ENCODE assay signal across 9 mouse cellular contexts in the genomic region with DNA sequence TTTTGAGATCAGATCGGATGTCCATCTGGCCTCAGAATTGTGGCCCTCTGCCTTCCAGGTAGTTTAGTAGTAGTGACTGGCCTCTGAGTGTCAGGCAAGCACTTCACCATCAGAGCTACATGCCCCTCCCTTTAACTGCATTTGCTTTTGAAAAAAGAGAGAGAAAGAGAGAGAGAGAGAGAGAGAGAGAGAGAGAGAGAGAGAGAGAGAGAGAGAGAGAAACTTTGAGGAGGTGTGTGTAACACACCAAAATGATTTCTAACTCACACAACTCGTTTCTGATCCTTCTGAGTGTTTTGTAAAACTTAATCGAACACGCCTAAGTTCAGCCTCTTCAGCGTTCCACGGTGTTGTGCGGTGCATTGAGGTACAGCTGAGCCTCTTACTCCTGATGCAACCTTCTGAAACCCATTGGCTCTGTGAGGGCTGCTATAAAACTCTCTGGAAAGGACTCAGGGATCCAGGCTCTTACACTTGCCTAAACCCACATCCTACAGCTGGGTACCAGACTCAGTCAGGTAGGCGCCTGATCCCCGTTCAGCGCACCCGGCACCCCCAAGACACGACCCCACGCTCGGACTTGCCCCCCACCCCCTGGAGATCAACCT. TPM values are rescaled to one million over a fixed set of nuclear protein-coding genes. Genes with fewer than 3 reads are reported as not detected.
DNase-seq lines count a peak whose midpoint lies in the region; ATAC-seq lines count a peak whose summit lies in the region.
"Had no signal": no experiment of that assay in that cellular context is flagged by ENCODE, and none has a peak within 500 bp of the region (broad histone marks: within the 10 kb centered on the region; RNA-seq: fewer than 3 reads in every experiment).

No protein-coding gene starts in this region.

- intact Hi-C loops in heart, postnatal 36 days (cut with DNase I) = no loop called here

- H3K4me3 ChIP-seq in heart, embryonic 11.5 days (ENCODE audit: low read depth, low read length) = peak overlapping the region; percentile 39
- H3K4me3 ChIP-seq in hindbrain, embryonic 13.5 days = peak overlapping the region; percentile 20; the same call in 1 of the 2 replicates
- peak overlapping the region; percentile 9; the same call in 1 of the 2 replicates for H3K4me3 ChIP-seq in midbrain, embryonic 15.5 days
- H3K4me3 ChIP-seq: heart, adult 2 months had no signal

- no peaks in the 10 kb centered on the region for H3K36me3 ChIP-seq in heart, embryonic 11.5 days (ENCODE audit: control insufficient read depth, insufficient read depth, low read length)
- no peaks in the 10 kb centered on the region for H3K36me3 ChIP-seq in hindbrain, embryonic 13.5 days
- no peaks in the 10 kb centered on the region for H3K36me3 ChIP-seq in midbrain, embryonic 15.5 days (replicated peaks)

- H3K27ac ChIP-seq in heart, embryonic 11.5 days (ENCODE audit: low read depth, low read length) = no peak overlapping the region
- no peak overlapping the region for H3K27ac ChIP-seq in hindbrain, embryonic 13.5 days
- H3K27ac ChIP-seq in midbrain, embryonic 15.5 days = no peak overlapping the region
- H3K27ac ChIP-seq: heart, adult 2 months had no signal

- peaks cover 53% of the 10 kb centered on the region for H3K27me3 ChIP-seq in heart, embryonic 11.5 days (ENCODE audit: control insufficient read depth, insufficient read depth, low read length)
- H3K27me3 ChIP-seq in hindbrain, embryonic 13.5 days = peaks cover 92% of the 10 kb centered on the region
- H3K27me3 ChIP-seq in midbrain, embryonic 15.5 days (replicated peaks) = peaks cover 68% of the 10 kb centered on the region

- no peaks in the 10 kb centered on the region for H3K9me3 ChIP-seq in heart, embryonic 11.5 days (replicated peaks; ENCODE audit: control insufficient read depth, low read length)
- no peaks in the 10 kb centered on the region for H3K9me3 ChIP-seq in hindbrain, embryonic 13.5 days
- H3K9me3 ChIP-seq in midbrain, embryonic 15.5 days = no peaks in the 10 kb centered on the region

- DNase-seq in heart, postnatal 36 days = no peak
- DNase-seq in NIH3T3 (ENCODE audit: low read depth) = peak; percentile 15
- no peak for DNase-seq in right cerebral cortex, postnatal 10 days (ENCODE audit: low spot score in 2 of 2)
- DNase-seq in adrenal gland, postnatal 14 days = no peak

- no peak for ATAC-seq in heart, embryonic 11.5 days (replicated peaks; ENCODE audit: insufficient number of reproducible peaks, low FRiP score, low TSS enrichment)
- ATAC-seq in hindbrain, embryonic 13.5 days (ENCODE audit: low FRiP score) = no peak
- no peak for ATAC-seq in midbrain, embryonic 15.5 days (replicated peaks)
- ATAC-seq in activated CD4-positive, CD25-positive, alpha-beta regulatory T cell, adult 4 months = no peak

- WGBS in heart, embryonic 11.5 days (ENCODE audit: insufficient replicate concordance) = 6% methylated on average over 14 of the region's 14 CpGs
- 4% methylated on average over 14 of the region's 14 CpGs for WGBS in hindbrain, embryonic 13.5 days
- 4% methylated on average over 14 of the region's 14 CpGs for WGBS in midbrain, embryonic 15.5 days

- no peak overlapping the region for H3K9ac ChIP-seq in heart, embryonic 11.5 days (ENCODE audit: low read depth, low read length)
- H3K9ac ChIP-seq in hindbrain, embryonic 13.5 days = no peak overlapping the region
- no peak overlapping the region for H3K9ac ChIP-seq in midbrain, embryonic 15.5 days

- H3K4me1 ChIP-seq in heart, embryonic 11.5 days (ENCODE audit: control insufficient read depth, insufficient read depth, low read length) = peaks cover 12% of the 10 kb centered on the region
- H3K4me1 ChIP-seq in hindbrain, embryonic 13.5 days (replicated peaks) = peaks cover 17% of the 10 kb centered on the region
- peaks cover 20% of the 10 kb centered on the region for H3K4me1 ChIP-seq in midbrain, embryonic 15.5 days

- H3K4me2 ChIP-seq in heart, embryonic 11.5 days = peak overlapping the region; percentile 64
- H3K4me2 ChIP-seq in hindbrain, embryonic 13.5 days = peak overlapping the region; percentile 42
- peak overlapping the region; percentile 32 for H3K4me2 ChIP-seq in midbrain, embryonic 15.5 days

RNA-seq across cellular contexts. Expression of gene B4galnt2, which starts 0.6 kb away (rescaled TPM):
- 0.11 TPM in 1 of 2 replicates, not detected in the other for polyA plus RNA-seq in heart, embryonic 11.5 days (2014; fragmentation: Nextera tagmentation; extraction: Ambion mirVana)
- not detected for total RNA-seq in heart, postnatal 36 days (2021)
- polyA plus RNA-seq in hindbrain, embryonic 13.5 days (2015; fragmentation: Nextera tagmentation; extraction: Ambion mirVana) = not detected in 2 replicates
- not detected in 2 replicates for polyA plus RNA-seq in midbrain, embryonic 15.5 days (2015; fragmentation: Nextera tagmentation; extraction: Ambion mirVana)
- under 1 TPM in 1 of 2 experiments, not detected in 1; 0.25 TPM for polyA plus RNA-seq in activated CD4-positive, CD25-positive, alpha-beta regulatory T cell, adult 4 months (2017; shearing (Covaris generic))
- not detected in 2 replicates for total RNA-seq in adrenal gland, postnatal 14 days (2021)
- total RNA-seq: heart, adult 2 months had no signal
